Mouse (Mus musculus) yolk sac, embryonic 10.5 days (tissue): Measurements from ENCODE around the gene Cd47.

ENCODE experiments used
- DNase-seq: peaks from one replicate; pipeline ENCODE4 v3.0.0-alpha.2; 2017; ENCODE audit warnings: low spot score

Cd47 gene

GRCm38 (mm10) chr16:49874546-49874945 lies 74.2 kb downstream of the Cd47 start:
- DNase-seq: no peak

GRCm38 (mm10) chr16:49876291-49877030 lies 76.1 kb downstream of the Cd47 start:
- no peak for DNase-seq

- DNase-seq: no peak
These were observed 76.9 kb downstream of the Cd47 start for GRCm38 (mm10) chr16:49877243-49877642.

- no peak for DNase-seq
These were observed 77.7 kb downstream of the Cd47 start for GRCm38 (mm10) chr16:49878051-49878450.

GRCm38 (mm10) chr16:49886403-49887066 lies 86.2 kb downstream of the Cd47 start:
- no peak for DNase-seq

GRCm38 (mm10) chr16:49887290-49887689 lies 87.0 kb downstream of the Cd47 start:
- no peak for DNase-seq

GRCm38 (mm10) chr16:49887811-49888564 lies 87.7 kb downstream of the Cd47 start:
- DNase-seq: no peak

GRCm38 (mm10) chr16:49889031-49889655 lies 88.8 kb downstream of the Cd47 start:
- no peak for DNase-seq

- no peak for DNase-seq
These were observed 91.9 kb downstream of the Cd47 start for GRCm38 (mm10) chr16:49892252-49892651.

- DNase-seq: no peak
These were observed 92.6 kb downstream of the Cd47 start for GRCm38 (mm10) chr16:49892945-49893344.

GRCm38 (mm10) chr16:49894624-49895023 lies 94.3 kb downstream of the Cd47 start:
- DNase-seq: no peak

- no peak for DNase-seq
These were observed 95.8 kb downstream of the Cd47 start for GRCm38 (mm10) chr16:49896132-49896531.

- DNase-seq: no peak
These were observed 101.1 kb downstream of the Cd47 start for GRCm38 (mm10) chr16:49901395-49901794.

- DNase-seq: no peak
These were observed 101.8 kb downstream of the Cd47 start for GRCm38 (mm10) chr16:49902083-49902482.

GRCm38 (mm10) chr16:49904248-49904930 lies 104.1 kb downstream of the Cd47 start:
- DNase-seq: no peak

- peak; percentile 52 for DNase-seq
These were observed 104.7 kb downstream of the Cd47 start for GRCm38 (mm10) chr16:49905041-49905440.

GRCm38 (mm10) chr16:49905601-49906001 lies 105.3 kb downstream of the Cd47 start:
- DNase-seq: peak; percentile 33

- DNase-seq: no peak
These were observed 105.7 kb downstream of the Cd47 start for GRCm38 (mm10) chr16:49906066-49906465.

- DNase-seq: no peak
These were observed 106.6 kb downstream of the Cd47 start for GRCm38 (mm10) chr16:49906940-49907339.

- no peak for DNase-seq
These were observed 107.0 kb downstream of the Cd47 start for GRCm38 (mm10) chr16:49907356-49907755.

- DNase-seq: no peak
These were observed 109.2 kb downstream of the Cd47 start for GRCm38 (mm10) chr16:49909536-49909935.

- no peak for DNase-seq
These were observed 113.8 kb downstream of the Cd47 start for GRCm38 (mm10) chr16:49914094-49914493.
